Mouse (Mus musculus) cerebellum, adult 18-20 months (tissue): ENCODE data around the gene Slpi.
A peak's percentile ranks its signal among the peaks of the same experiment; 100 is the strongest.
"Not testable (repeated sequence)": the region's sequence is repeated elsewhere in the genome, so short reads cannot be mapped to it uniquely, and the experiment has no call there.

ENCODE experiments used
- DNase-seq, 2 experiments: peaks; one replicate each; pipeline ENCODE4 v3.0.0; 2021

The Slpi gene

GRCm38 (mm10) chr2:164377478-164378426 lies 11.1 kb downstream of the Slpi start:
- DNase-seq, result no peak

- no peak for DNase-seq
These were observed 15.7 kb downstream of the Slpi start for GRCm38 (mm10) chr2:164373187-164373586.

GRCm38 (mm10) chr2:164372408-164373053 lies 16.4 kb downstream of the Slpi start:
- no peak for DNase-seq

- no peak for DNase-seq
These were observed 17.5 kb downstream of the Slpi start for GRCm38 (mm10) chr2:164371371-164371770.

GRCm38 (mm10) chr2:164368620-164369105 lies 20.2 kb downstream of the Slpi start:
- no peak for DNase-seq

GRCm38 (mm10) chr2:164366947-164367346 lies 21.9 kb downstream of the Slpi start:
- DNase-seq, result no peak

- no peak for DNase-seq
These were observed 27.8 kb downstream of the Slpi start for GRCm38 (mm10) chr2:164360974-164361657.

- DNase-seq, result no peak
These were observed 29.2 kb downstream of the Slpi start for GRCm38 (mm10) chr2:164359668-164360067.

- DNase-seq, result no peak
These were observed 29.9 kb downstream of the Slpi start for GRCm38 (mm10) chr2:164359031-164359430.

GRCm38 (mm10) chr2:164358373-164358772 lies 30.5 kb downstream of the Slpi start:
- DNase-seq, result no peak

- no peak for DNase-seq
These were observed 32.5 kb downstream of the Slpi start for GRCm38 (mm10) chr2:164356177-164356967.

- no peak for DNase-seq
These were observed 35.5 kb downstream of the Slpi start for GRCm38 (mm10) chr2:164353356-164353755.

- DNase-seq, result no peak
These were observed 36.2 kb downstream of the Slpi start for GRCm38 (mm10) chr2:164352697-164353096.

GRCm38 (mm10) chr2:164348980-164349379 lies 39.9 kb downstream of the Slpi start:
- DNase-seq, result peak in 1 of 2 experiments; percentile 13

GRCm38 (mm10) chr2:164347697-164348096 lies 41.2 kb downstream of the Slpi start:
- not testable (repeated sequence) for DNase-seq

- DNase-seq, result not testable (repeated sequence)
These were observed 45.2 kb downstream of the Slpi start for GRCm38 (mm10) chr2:164343732-164344131.

- not testable (repeated sequence) for DNase-seq
These were observed 56.5 kb downstream of the Slpi start, which contains the start of gene Svs5 for GRCm38 (mm10) chr2:164332440-164332839. Gene Svs5 (plus strand): TSS chr2:164332740.

- no peak for DNase-seq
These were observed 67.9 kb downstream of the Slpi start for GRCm38 (mm10) chr2:164320983-164321382.

- not testable (repeated sequence) for DNase-seq
These were observed 72.4 kb downstream of the Slpi start, which contains the start of gene Svs6 for GRCm38 (mm10) chr2:164316451-164316850. Gene Svs6 (plus strand): TSS chr2:164316751.

GRCm38 (mm10) chr2:164315460-164315859 lies 73.4 kb downstream of the Slpi start:
- not testable (repeated sequence) for DNase-seq

GRCm38 (mm10) chr2:164312599-164312998 lies 76.3 kb downstream of the Slpi start:
- DNase-seq, result no peak
